Mouse (Mus musculus) testis, adult 2 months (tissue): ENCODE data around the gene Tecpr2. TPM values are rescaled to one million over a fixed set of nuclear protein-coding genes. Genes with fewer than 3 reads are reported as not detected.

ENCODE experiments used
- H3K27ac ChIP-seq: fragments of 200-500 bp; 2 replicates; pipeline ENCODE4 v1.5.1; 2012; ENCODE audit warnings: low read depth, low read length; ENCODE audit not compliant: control insufficient read depth, insufficient read depth
- H3K27me3 ChIP-seq: fragments of 200-500 bp; 2 replicates; pipeline ENCODE4 v1.6.1; 2012; ENCODE audit warnings: mild to moderate bottlenecking, low read length, moderate library complexity; ENCODE audit not compliant: control insufficient read depth, insufficient read depth
- H3K36me3 ChIP-seq: fragments of 200-500 bp; 2 replicates; pipeline ENCODE4 v1.6.1; 2012; ENCODE audit warnings: mild to moderate bottlenecking, low read length; ENCODE audit not compliant: control insufficient read depth, insufficient read depth
- H3K4me1 ChIP-seq: fragments of 200-500 bp; 2 replicates; pipeline ENCODE4 v1.6.1; 2012; ENCODE audit warnings: low read length; ENCODE audit not compliant: control insufficient read depth, insufficient read depth
- H3K4me3 ChIP-seq: fragments of 200-500 bp; 2 replicates; pipeline ENCODE4 v1.5.1; 2012; ENCODE audit warnings: low read depth, mild to moderate bottlenecking, low read length, moderate library complexity, mixed read lengths; ENCODE audit not compliant: control insufficient read depth
- CTCF ChIP-seq: fragments of 200-500 bp; IDR thresholded peaks from 2 replicates; pipeline ENCODE4 v1.5.1; 2012; ENCODE audit warnings: low read depth, mild to moderate bottlenecking, inconsistent platforms, low read length, moderate library complexity; ENCODE audit not compliant: control insufficient read depth, insufficient read depth, insufficient replicate concordance
- POLR2A ChIP-seq: fragments of 200-500 bp; IDR thresholded peaks from 2 replicates; pipeline ENCODE4 v1.6.1; 2012; ENCODE audit warnings: low read depth, mild to moderate bottlenecking, inconsistent platforms, low read length, moderate library complexity; ENCODE audit not compliant: control insufficient read depth
- polyA plus RNA-seq: library from polyadenylated mRNA; depleted of rRNA; stranded (reverse); fragments of >200 nt; gene quantifications from 2 replicates; pipeline ENCODE4 v1.2.3, GENCODE M21; 2012; rRNA removed

The Tecpr2 gene
- polyA plus RNA-seq, 1 experiment = 7.1 TPM

DNA sequence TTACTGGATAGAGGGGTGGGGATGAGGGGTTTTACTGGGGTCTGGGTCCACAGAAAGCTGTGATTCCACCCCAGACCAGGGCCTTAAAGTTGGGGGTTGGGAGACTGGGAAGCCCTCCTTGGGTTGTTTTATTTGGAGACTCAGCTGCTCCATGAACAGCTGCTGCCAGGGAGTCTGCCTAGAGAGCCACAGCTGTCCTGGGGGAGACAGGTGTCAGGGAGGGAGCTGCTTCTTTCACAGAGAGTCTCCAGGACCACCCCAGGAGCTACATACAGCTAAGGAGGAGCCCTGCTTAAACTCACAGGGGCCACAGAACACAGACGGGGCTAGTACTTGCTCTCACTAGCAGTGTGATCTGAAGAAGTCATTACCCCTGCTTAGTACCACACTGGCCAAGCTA, 132.1 kb downstream of the Tecpr2 start:
- TF ChIP-seq CTCF (no peak), POLR2A (no peak)
- Histone ChIP-seq H3K27me3 (no peaks in the 10 kb centered on the region), H3K4me1 (no peaks in the 10 kb centered on the region; the same call in 1 of the 2 replicates), H3K27ac (no peak overlapping the region), H3K36me3 (no peaks in the 10 kb centered on the region), H3K4me3 (no peak overlapping the region)

DNA sequence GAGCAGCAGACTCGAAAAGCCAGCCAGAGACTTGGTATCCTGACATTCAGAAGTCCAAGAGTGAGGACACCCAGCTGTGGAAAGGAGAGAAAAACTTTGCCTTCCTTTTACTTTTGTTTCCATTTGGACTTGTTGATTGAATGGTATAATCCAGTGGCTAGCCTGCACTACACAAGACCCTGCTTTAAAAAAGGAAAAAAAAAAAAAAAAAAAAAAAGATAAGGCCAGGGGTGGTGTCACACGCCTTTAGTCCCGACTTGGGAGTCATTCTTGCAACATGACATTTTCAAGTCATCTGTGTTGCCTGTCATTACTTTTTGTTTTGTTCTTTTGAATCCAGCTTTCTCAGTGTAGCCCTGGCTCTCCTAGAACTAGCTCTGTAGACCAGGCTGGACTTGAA, 132.5 kb downstream of the Tecpr2 start:
- H3K4me3 ChIP-seq = no peak overlapping the region
- TF ChIP-seq CTCF (no peak), POLR2A (no peak)
- no peaks in the 10 kb centered on the region for H3K36me3 ChIP-seq
- H3K4me1 ChIP-seq = no peaks in the 10 kb centered on the region; the same call in 1 of the 2 replicates
- no peaks in the 10 kb centered on the region for H3K27me3 ChIP-seq
- no peak overlapping the region for H3K27ac ChIP-seq

Other genes with a start within 250 kb of the Tecpr2 start
- 745 and 752 TPM in 2 replicates for gene 1700001K19Rik, start 206.6 kb upstream of the Tecpr2 start, polyA plus RNA-seq
- 592 and 736 TPM in 2 replicates for gene Hsp90aa1, start 186.5 kb upstream of the Tecpr2 start, polyA plus RNA-seq
- gene Wdr20, start 151.3 kb upstream of the Tecpr2 start, polyA plus RNA-seq = 15.0 and 17.0 TPM in 2 replicates
- gene Mok, start 48.3 kb upstream of the Tecpr2 start, polyA plus RNA-seq = 96.9 and 102 TPM in 2 replicates
- gene Zfp839, start 39.0 kb upstream of the Tecpr2 start, polyA plus RNA-seq = 5.3 and 6.1 TPM in 2 replicates
- gene Cinp, start 119 bp upstream of the Tecpr2 start, polyA plus RNA-seq = 13.4 and 13.6 TPM in 2 replicates
- 157 and 171 TPM in 2 replicates for gene Ankrd9, start 89.8 kb downstream of the Tecpr2 start, polyA plus RNA-seq
- gene Rcor1, start 150.1 kb downstream of the Tecpr2 start, polyA plus RNA-seq = 11.9 and 14.4 TPM in 2 replicates